Mouse (Mus musculus) cerebellum, adult 8-10 months (tissue): ENCODE data around the gene Pradc1.
A peak's percentile ranks its signal among the peaks of the same experiment; 100 is the strongest.

ENCODE experiments used
- DNase-seq: peaks from one replicate; pipeline ENCODE4 v3.0.0; 2022

The Pradc1 gene

DNA sequence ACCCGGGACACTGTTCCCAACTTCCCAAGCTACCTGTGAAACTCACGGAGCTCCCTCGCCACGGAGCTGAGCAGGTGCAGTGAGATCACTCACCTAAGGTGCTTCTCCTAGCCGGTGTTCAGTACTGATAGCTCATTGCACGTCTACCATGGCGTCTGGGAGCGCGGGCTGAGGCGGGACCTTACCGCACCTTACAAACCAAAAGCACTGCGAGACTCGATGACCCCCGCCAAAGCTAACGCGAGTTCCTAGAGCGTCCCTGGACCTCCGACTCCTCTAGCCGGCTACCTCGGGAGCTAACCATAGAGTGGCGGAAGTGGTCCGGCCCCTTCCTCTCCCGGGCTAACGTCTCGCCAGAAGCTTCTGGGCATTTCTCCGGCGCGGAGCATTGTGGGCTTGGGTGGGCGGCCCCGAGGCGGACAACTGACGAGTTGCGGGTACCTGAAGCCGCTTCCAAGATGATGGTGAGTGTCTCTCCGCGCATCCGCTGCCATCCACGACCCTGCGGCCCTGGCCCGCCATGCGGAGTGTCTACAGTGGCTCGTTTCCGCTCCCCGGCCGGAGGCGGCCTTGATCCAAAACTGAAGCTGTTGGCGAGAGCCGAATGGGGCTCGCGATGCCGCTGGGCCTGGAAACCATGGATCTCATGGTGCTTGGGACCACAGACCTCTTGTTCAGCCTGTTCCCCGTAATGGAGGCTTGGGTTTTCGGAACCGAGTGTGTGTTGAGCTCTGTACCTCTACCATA, at the start of gene Pradc1:
Pradc1 (minus strand) TSS at position 307 of the 747 bp plus-strand sequence.
- peak; percentile 95 for DNase-seq

- no peak for DNase-seq
These were observed 48.6 kb upstream of the Pradc1 start for GRCm38 (mm10) chr6:85500416-85500815.

DNA sequence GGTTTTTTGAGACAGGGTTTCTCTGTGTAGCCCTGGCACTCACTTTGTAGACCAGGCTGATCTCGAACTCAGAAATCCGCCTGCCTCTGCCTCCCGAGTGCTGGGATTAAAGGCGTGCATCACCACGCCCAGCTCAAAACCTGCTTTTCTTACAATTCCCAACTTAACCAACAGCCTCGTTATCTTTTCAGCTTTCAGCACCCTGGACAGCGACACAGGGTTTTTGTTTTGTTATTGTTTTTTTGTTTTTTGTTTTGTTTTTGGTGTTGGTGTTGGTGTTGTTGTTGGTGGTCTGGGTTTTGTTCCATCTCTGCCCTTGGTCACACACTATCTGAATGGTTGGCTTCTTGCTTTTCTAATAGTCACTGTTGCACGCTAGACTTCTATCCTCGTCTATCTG, 46.4 kb upstream of the Pradc1 start:
- DNase-seq, result no peak

- no peak for DNase-seq
These were observed 45.2 kb upstream of the Pradc1 start for GRCm38 (mm10) chr6:85496976-85497375.

DNA sequence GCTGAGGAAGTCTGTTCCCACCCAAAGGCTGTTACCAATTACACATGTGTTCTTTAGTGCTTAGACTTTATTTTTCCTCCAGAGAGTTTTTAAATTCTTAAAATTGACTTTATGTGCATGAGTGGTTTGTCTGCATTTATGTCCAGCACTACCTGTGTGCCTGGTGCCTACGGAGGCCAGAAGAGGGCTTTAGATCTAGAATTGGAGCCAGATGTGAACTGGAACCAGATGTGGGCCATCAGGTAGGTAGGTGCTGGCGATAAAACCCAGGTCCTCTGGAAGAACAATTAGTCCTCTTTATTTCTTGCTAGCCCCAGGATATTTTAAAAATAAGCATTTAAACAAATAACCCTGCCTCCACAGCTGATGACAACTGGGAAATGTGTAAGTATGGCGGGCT, 39.8 kb upstream of the Pradc1 start:
- DNase-seq, result no peak

- DNase-seq, result no peak
These were observed 38.5 kb upstream of the Pradc1 start for GRCm38 (mm10) chr6:85490252-85490651.

DNA sequence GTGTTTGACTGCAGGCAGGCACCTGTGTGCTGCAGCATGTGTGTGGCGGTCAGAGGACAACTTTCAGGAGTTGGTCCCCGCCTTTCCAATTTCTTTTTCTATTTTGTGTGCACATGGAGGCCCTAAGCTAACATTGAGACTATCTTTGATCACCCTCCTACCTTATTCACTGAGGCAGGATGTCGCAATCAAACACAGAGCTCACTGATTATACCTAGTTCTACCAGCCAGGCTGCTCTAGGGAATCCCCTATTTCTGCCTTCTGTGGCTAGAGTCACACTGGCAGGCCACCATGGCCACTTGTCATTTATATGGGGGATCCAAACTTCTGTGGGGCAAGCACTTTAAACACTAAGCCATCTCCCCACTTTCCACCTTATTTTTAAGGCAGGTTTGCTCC, 37.9 kb upstream of the Pradc1 start:
- DNase-seq, result no peak

GRCm38 (mm10) chr6:85488510-85488909, 36.7 kb upstream of the Pradc1 start:
- no peak for DNase-seq

DNA sequence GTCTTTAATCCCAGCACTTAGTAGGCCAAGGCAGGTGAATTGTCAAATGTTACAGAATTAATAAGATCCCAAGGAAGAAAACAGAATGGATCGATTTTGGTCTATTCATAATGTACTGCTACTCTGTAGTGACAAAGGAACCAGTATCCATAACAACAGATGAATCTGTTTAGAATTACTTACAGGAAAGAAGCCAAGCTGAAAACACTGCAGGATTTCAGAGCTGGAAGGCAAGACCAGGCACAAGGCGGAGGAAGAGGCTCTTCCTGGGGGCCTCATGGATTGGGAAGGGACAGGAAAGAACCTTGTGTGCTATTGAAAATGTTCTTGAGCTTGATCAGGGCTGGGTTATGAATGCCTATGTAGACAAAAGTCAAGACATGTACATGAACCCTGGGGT, 34.0 kb upstream of the Pradc1 start:
- DNase-seq, result no peak

- DNase-seq, result peak; percentile 40
These were observed 32.3 kb upstream of the Pradc1 start for GRCm38 (mm10) chr6:85483843-85484721.

- DNase-seq, result no peak
These were observed 28.9 kb upstream of the Pradc1 start for GRCm38 (mm10) chr6:85480685-85481084.

GRCm38 (mm10) chr6:85479979-85480378, 28.2 kb upstream of the Pradc1 start:
- DNase-seq, result no peak

DNA sequence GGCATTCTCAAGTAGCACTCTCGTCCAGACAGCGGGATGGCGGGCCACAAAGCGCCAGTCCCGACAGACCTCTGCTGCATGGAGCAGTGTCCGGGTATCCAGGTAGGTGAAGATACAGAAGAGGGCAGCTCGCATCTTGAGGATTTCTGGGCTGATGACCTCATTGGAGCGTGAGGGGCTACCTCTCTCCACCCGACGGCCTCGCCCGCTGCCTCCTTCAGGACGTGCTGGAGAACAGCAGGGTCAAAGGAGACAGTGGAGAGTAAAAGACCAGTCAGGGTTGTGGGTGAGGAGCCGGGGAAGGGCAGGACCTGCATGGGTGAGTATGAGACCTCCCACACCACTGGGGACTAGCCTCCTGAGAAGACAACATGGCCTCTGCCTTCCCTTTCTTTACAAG, 26.6 kb upstream of the Pradc1 start:
- no peak for DNase-seq

DNA sequence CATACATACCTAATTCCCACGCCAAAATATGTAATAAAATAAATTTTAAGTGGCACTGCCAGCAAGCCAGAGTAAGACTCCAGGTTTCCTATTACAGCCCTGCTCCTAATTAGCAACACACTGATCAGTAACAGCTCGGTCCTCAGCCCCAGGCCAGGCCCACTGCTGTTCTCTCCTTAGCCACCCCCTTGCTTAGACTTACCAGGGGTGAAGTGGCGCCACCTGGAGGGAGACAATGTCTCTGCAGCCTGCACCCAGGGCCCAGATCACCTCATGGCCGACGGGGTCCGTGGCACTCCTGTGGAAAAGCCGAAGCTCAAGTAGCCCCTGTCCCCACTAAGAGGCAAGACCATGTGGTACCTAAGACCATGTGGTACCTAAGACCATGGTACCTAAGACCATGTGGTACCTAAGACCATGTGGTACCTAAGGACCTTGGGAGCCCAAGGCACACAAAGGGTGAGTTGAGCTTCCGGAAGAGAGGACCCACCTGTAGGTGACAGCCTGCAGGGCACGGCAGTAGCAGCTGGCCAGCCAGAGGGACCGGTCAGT, 25.7 kb upstream of the Pradc1 start:
- DNase-seq, result no peak

- no peak for DNase-seq
These were observed 23.8 kb upstream of the Pradc1 start for GRCm38 (mm10) chr6:85475581-85475980.

DNA sequence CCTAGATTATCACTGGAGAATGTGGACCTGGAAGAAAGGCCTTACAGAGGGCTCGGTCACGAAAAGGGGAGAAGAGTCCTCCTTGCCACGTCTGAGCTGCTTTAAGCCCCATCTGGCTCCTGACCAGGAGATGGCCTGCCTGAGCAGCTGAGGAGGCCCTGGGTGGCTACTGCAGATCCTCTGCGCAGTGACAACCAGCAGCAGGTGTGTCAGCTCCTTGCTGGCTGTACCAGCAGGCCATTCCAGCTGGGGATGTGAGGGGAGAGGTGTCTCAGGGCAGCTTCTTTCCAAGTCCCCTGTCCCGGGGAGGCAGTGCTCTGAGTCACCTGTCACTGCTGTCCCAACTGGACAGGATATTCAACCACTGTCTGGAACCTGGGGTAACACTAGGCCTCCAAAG, 20.8 kb upstream of the Pradc1 start:
- DNase-seq, result no peak

DNA sequence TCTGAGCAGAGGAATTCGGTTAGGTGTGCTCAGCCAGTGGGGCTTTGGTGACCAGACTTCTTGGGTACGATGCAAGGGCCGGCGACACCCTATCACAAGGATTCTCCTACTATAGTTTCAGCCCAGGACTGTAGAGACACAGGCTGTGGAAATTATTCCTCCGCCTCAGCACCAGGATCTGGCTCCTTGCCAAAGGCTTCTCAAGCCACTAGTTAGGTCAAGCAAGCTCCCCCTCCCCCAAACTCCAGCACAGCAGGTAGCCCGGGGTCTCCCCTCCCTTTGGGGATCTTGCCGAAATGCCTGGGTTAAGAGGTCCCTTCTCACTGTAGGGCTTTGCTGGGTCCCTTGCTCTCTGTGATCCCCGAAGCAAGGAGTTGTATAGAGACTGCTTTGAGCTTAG, 20.2 kb upstream of the Pradc1 start:
- DNase-seq, result no peak

DNA sequence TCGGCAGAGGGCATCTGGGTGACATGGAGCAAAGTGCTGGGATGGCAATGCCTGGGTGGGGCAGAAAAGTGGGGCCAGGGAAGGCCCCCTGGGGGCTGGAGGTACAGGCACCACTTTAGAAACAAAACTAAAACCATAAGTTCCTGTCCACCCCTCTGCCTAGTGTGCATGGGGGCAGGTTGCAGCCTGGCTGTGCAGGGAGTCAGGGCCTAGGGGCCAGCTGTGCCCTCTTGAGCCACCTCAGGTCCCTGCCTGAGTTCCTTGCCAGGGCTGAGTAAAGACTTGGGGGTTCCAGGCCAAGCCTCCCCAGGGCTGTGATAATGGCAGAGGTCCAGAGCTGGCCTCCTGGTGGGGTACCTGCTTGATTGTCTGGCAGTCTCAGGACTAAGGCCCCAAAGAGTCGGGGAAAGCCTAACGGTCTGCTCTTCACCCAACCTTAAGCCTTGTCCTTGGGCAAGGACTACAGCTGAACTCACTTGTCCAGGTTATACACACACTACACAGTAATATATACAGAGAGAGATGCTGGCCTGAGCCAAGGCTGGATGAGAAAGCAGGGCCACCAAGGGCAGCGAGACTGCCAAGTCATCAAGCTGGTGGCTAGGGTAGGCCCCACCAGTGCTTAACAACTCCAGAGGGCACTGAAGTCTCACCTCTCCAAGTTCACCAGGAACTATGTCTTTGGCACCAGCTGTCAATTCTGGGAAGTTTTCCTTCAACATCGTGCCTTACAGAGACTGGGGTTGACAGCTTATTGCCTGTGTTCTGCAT, 18.1 kb upstream of the Pradc1 start:
- DNase-seq, result no peak

- DNase-seq, result no peak
These were observed 13.6 kb upstream of the Pradc1 start for GRCm38 (mm10) chr6:85465381-85465780.

DNA sequence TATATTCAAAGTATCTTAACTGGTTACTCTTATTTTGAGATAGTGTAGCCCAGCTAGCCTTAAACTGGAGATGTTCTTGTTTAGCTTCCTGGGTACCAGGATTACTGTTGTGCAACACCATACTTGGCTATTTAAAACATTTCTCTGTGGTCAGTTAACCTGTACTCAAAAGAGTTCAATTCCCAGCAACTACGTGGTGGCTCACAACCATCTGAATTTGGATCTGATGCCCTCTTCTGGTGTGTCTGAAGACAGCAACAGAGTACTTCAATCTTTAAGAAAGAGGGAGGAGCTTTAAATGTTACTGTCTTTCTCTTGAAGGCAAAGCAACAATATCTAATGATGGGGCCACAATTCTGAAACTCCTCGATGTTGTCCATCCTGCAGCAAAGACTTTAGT, 7.9 kb upstream of the Pradc1 start:
- no peak for DNase-seq

- DNase-seq, result no peak
These were observed 1.0 kb upstream of the Pradc1 start for GRCm38 (mm10) chr6:85452816-85453215.

DNA sequence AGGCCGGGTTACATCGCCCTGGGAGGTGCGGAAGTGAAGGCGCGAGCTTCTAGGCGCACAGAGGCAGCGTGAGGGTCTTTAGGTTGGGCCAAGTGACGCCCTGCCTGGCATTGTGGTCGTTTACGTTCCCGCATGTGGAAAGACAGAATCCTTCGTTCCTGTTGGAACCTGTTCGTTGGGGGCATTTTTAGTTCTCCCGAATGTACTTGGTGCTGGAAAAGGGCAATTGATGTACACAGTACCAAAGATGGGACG, 568 bp upstream of the Pradc1 start:
- DNase-seq, result no peak
